Mouse (Mus musculus): ENCODE results near the gene Olfm1.

Gene Olfm1

GRCm38 (mm10) chr2:28204677-28205466 lies 12.1 kb downstream of the Olfm1 start:
- DNase-seq (ENCODE audit: low read depth, low spot score), result peak; percentile 19

GRCm38 (mm10) chr2:28205467-28205805 lies 12.6 kb downstream of the Olfm1 start:
- DNase-seq (ENCODE audit: low read depth, low spot score), result peak; percentile 63

- no peak for DNase-seq (ENCODE audit: low read depth, low spot score)
These were observed 13.2 kb downstream of the Olfm1 start for GRCm38 (mm10) chr2:28205870-28206421.

- DNase-seq (ENCODE audit: low read depth, low spot score), result no peak
These were observed 13.7 kb downstream of the Olfm1 start for GRCm38 (mm10) chr2:28206472-28206871.

- no peak for DNase-seq (ENCODE audit: low read depth, low spot score)
These were observed 14.5 kb downstream of the Olfm1 start for GRCm38 (mm10) chr2:28207200-28207750.

- no peak for DNase-seq (ENCODE audit: low read depth, low spot score)
These were observed 15.4 kb downstream of the Olfm1 start for GRCm38 (mm10) chr2:28208130-28208745.

GRCm38 (mm10) chr2:28209211-28209610 lies 16.4 kb downstream of the Olfm1 start:
- DNase-seq (ENCODE audit: low read depth, low spot score), result no peak

GRCm38 (mm10) chr2:28209653-28210052 lies 16.9 kb downstream of the Olfm1 start:
- no peak for DNase-seq (ENCODE audit: low read depth, low spot score)

GRCm38 (mm10) chr2:28210273-28210672 lies 17.5 kb downstream of the Olfm1 start:
- no peak for DNase-seq (ENCODE audit: low read depth, low spot score)

GRCm38 (mm10) chr2:28211531-28212281 lies 18.9 kb downstream of the Olfm1 start:
- DNase-seq (ENCODE audit: low read depth, low spot score), result no peak

GRCm38 (mm10) chr2:28212911-28213310 lies 20.1 kb downstream of the Olfm1 start:
- no peak for DNase-seq (ENCODE audit: low read depth, low spot score)

- DNase-seq (ENCODE audit: low read depth, low spot score), result no peak
These were observed 23.5 kb downstream of the Olfm1 start for GRCm38 (mm10) chr2:28216211-28216775.

- DNase-seq (ENCODE audit: low read depth, low spot score), result no peak
These were observed 25.0 kb downstream of the Olfm1 start for GRCm38 (mm10) chr2:28217783-28218182.

- DNase-seq (ENCODE audit: low read depth, low spot score), result no peak
These were observed 26.0 kb downstream of the Olfm1 start for GRCm38 (mm10) chr2:28218651-28219356.

GRCm38 (mm10) chr2:28219625-28220024 lies 26.8 kb downstream of the Olfm1 start:
- no peak for DNase-seq (ENCODE audit: low read depth, low spot score)

GRCm38 (mm10) chr2:28221803-28222202 lies 29.0 kb downstream of the Olfm1 start:
- DNase-seq (ENCODE audit: low read depth, low spot score), result no peak

GRCm38 (mm10) chr2:28224819-28225218 lies 32.0 kb downstream of the Olfm1 start:
- no peak for DNase-seq (ENCODE audit: low read depth, low spot score)

- DNase-seq (ENCODE audit: low read depth, low spot score), result no peak
These were observed 33.1 kb downstream of the Olfm1 start for GRCm38 (mm10) chr2:28225906-28226305.

- DNase-seq (ENCODE audit: low read depth, low spot score), result no peak
These were observed 34.2 kb downstream of the Olfm1 start for GRCm38 (mm10) chr2:28226971-28227370.

- DNase-seq (ENCODE audit: low read depth, low spot score), result no peak
These were observed 34.9 kb downstream of the Olfm1 start for GRCm38 (mm10) chr2:28227589-28228191.

GRCm38 (mm10) chr2:28228364-28228763 lies 35.6 kb downstream of the Olfm1 start:
- DNase-seq (ENCODE audit: low read depth, low spot score), result no peak
